Mouse (Mus musculus): Measurements from ENCODE around the gene Nsun6. TPM values are rescaled to one million over a fixed set of nuclear protein-coding genes. Genes with fewer than 3 reads are reported as not detected.

Nsun6 gene
- polyA plus RNA-seq (2015; fragmentation: Illumina TruSeq; extraction: RNeasy Lipid Tissue Mini Kit (QIAGEN cat#74804); ENCODE audit: insufficient read depth, low replicate concordance): 10.4 TPM

GRCm38 (mm10) chr2:15054945-15055637 is at the start of gene Nsun6:
TSS of gene Nsun6 (minus strand) at chr2:15055069.

GRCm38 (mm10) chr2:15049117-15049873 is 5.6 kb downstream of the Nsun6 start, which contains the start of gene Arl5b:
TSS of gene Arl5b (plus strand) at chr2:15049395.

Other genes with a start within 250 kb of the Nsun6 start
- gene Arl5b, start 5.7 kb downstream of the Nsun6 start, polyA plus RNA-seq (2015; fragmentation: Illumina TruSeq; extraction: RNeasy Lipid Tissue Mini Kit (QIAGEN cat#74804); ENCODE audit: insufficient read depth, low replicate concordance): 23.1 TPM